Mouse (Mus musculus) heart, postnatal 0 days (tissue): ENCODE results near the gene Pkd1l3.

ENCODE experiments used
- CTCF ChIP-seq: IDR thresholded peaks from 2 replicates; pipeline ENCODE4 v1.5.1; 2016; ENCODE audit warnings: antibody characterized with exemption, control low read depth, low read depth
- EP300 ChIP-seq: IDR thresholded peaks from 2 replicates; pipeline ENCODE4 v1.6.1; 2016; ENCODE audit warnings: antibody characterized with exemption, low read depth

GRCm38 (mm10) chr8:109693146-109693900, 79.0 kb downstream of the Pkd1l3 start, which contains the start of gene Ist1:
- TF ChIP-seq CTCF (no peak), EP300 (peak; percentile 87; the same call in 1 of the 2 replicates)
